Mouse (Mus musculus): ENCODE data around the gene Ift122. TPM values are rescaled to one million over a fixed set of nuclear protein-coding genes. Genes with fewer than 3 reads are reported as not detected.

Gene Ift122
- polyA plus RNA-seq, 1 experiment from 2014 or later: 25.9 TPM

DNA sequence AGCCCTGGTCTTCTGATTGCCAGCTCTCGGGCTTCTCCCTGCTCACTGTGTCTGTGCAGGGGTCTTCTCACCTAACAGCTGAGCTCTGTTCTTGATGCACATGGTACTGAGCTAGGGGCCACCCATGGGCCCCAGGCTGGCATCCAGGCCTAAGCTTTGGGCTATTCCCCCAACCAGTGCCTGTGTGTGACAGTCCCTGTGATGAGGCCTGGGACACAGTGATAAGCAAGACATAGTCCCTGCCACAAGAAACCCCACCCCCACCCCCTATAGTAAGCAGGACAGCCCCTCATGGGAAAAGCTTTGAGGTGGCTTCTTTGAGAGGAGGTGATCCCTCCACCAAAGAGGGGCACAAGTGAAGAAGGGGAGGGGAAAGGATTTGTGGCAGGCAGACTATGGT lies 65.3 kb downstream of the Ift122 start:
- no peaks in the 10 kb centered on the region for H3K9me3 ChIP-seq (ENCODE audit: control insufficient read depth, low read length)
- no peaks in the 10 kb centered on the region for H3K36me3 ChIP-seq (ENCODE audit: control insufficient read depth, insufficient read depth, low read length)
- no peak for ATAC-seq (ENCODE audit: low FRiP score)
- no peaks in the 10 kb centered on the region for H3K27me3 ChIP-seq (ENCODE audit: control insufficient read depth, insufficient read depth, low read length)
- 73% methylated on average over 1 of the region's 1 CpGs for WGBS
- no peaks in the 10 kb centered on the region for H3K4me1 ChIP-seq (ENCODE audit: control insufficient read depth, insufficient read depth, low read length)
- no peak overlapping the region for H3K4me2 ChIP-seq
- no peak for DNase-seq (ENCODE audit: low spot score, missing footprints)
- no peak overlapping the region for H3K9ac ChIP-seq (ENCODE audit: low read length)
- no peak overlapping the region for H3K4me3 ChIP-seq (ENCODE audit: low read depth, low read length)
- no peak overlapping the region for H3K27ac ChIP-seq (ENCODE audit: low read depth, low read length)

DNA sequence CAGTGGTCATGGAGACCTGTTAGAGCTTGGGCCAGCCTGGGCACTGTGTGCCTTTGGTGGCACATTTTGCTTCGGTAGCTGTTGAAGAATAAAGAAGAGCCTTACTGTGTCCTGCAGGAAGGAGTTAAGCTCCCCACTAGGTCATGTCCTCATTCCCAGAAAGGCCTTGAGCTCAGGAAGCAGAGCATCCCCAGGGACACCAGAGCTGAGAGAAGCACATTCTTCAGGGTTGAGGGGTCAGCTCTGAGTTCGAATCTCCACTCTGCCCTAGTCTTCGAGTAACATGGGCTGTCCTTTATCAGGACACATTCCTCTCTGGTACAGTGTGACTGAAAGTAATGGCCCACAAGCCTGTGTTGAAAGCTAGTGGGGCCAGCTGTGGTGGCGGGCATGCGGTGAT lies 66.6 kb downstream of the Ift122 start:
- no peak overlapping the region for H3K27ac ChIP-seq (ENCODE audit: low read depth, low read length)
- no peak overlapping the region for H3K4me2 ChIP-seq
- ATAC-seq (ENCODE audit: low FRiP score) (no peak), DNase-seq (ENCODE audit: low spot score, missing footprints) (no peak)
- H3K9ac ChIP-seq (ENCODE audit: low read length): no peak overlapping the region
- H3K27me3 ChIP-seq (ENCODE audit: control insufficient read depth, insufficient read depth, low read length): no peaks in the 10 kb centered on the region
- no peak overlapping the region for H3K4me3 ChIP-seq (ENCODE audit: low read depth, low read length)
- no peaks in the 10 kb centered on the region for H3K36me3 ChIP-seq (ENCODE audit: control insufficient read depth, insufficient read depth, low read length)
- no peaks in the 10 kb centered on the region for H3K9me3 ChIP-seq (ENCODE audit: control insufficient read depth, low read length)
- H3K4me1 ChIP-seq (ENCODE audit: control insufficient read depth, insufficient read depth, low read length): no peaks in the 10 kb centered on the region
- 84% methylated on average over 5 of the region's 5 CpGs for WGBS

DNA sequence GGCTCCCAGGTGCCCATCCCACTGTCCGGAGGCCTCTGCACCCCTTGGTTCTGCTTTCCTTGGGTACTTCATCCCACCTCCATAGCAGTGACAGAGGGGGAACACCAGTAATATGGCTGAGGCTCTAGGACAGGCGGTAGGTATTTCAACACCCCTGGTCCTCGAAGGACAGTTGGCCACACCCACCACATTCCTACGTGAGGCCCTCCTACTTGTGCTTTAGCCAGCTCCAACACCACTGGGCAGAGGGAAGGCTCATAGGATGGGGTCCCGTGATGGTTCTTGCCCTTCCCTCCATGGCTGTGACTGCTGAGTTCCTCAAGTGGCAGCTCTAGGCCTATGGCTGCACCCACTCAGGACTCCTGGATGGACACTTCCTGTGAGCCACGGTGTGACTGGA lies 71.6 kb downstream of the Ift122 start:
- Histone ChIP-seq H3K9me3 (ENCODE audit: control insufficient read depth, low read length) (no peaks in the 10 kb centered on the region), H3K36me3 (ENCODE audit: control insufficient read depth, insufficient read depth, low read length) (no peaks in the 10 kb centered on the region), H3K9ac (ENCODE audit: low read length) (no peak overlapping the region), H3K4me2 (no peak overlapping the region), H3K4me3 (ENCODE audit: low read depth, low read length) (no peak overlapping the region), H3K27me3 (ENCODE audit: control insufficient read depth, insufficient read depth, low read length) (no peaks in the 10 kb centered on the region), H3K4me1 (ENCODE audit: control insufficient read depth, insufficient read depth, low read length) (no peaks in the 10 kb centered on the region), H3K27ac (ENCODE audit: low read depth, low read length) (no peak overlapping the region)
- WGBS: 53% methylated on average over 6 of the region's 6 CpGs
- no peak for ATAC-seq (ENCODE audit: low FRiP score)
- no peak for DNase-seq (ENCODE audit: low spot score, missing footprints)

DNA sequence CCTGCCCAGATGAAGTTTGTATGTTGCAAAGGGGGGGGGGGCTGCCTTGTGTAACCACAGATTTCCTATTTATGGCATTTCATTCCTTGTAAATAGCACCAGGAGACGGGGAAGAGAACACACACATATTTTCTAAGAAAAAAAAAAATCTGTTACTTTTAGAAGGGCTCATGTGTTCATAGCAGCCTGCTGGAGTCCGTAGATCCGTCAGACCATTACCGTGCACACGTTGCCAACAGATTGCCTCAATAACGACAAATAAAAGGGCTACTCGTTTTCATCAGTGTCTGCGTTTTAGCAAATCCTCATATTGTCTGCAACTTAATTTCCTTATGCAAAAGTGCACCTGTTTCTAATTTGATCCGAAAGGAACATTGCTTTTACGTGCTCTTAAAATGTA lies 73.1 kb downstream of the Ift122 start:
- Histone ChIP-seq H3K4me3 (ENCODE audit: low read depth, low read length) (no peak overlapping the region), H3K9ac (ENCODE audit: low read length) (no peak overlapping the region), H3K27me3 (ENCODE audit: control insufficient read depth, insufficient read depth, low read length) (no peaks in the 10 kb centered on the region), H3K9me3 (ENCODE audit: control insufficient read depth, low read length) (no peaks in the 10 kb centered on the region), H3K36me3 (ENCODE audit: control insufficient read depth, insufficient read depth, low read length) (no peaks in the 10 kb centered on the region), H3K4me2 (no peak overlapping the region), H3K4me1 (ENCODE audit: control insufficient read depth, insufficient read depth, low read length) (no peaks in the 10 kb centered on the region), H3K27ac (ENCODE audit: low read depth, low read length) (no peak overlapping the region)
- 89% methylated on average over 10 of the region's 10 CpGs for WGBS
- ATAC-seq (ENCODE audit: low FRiP score) (no peak), DNase-seq (ENCODE audit: low spot score, missing footprints) (no peak)

DNA sequence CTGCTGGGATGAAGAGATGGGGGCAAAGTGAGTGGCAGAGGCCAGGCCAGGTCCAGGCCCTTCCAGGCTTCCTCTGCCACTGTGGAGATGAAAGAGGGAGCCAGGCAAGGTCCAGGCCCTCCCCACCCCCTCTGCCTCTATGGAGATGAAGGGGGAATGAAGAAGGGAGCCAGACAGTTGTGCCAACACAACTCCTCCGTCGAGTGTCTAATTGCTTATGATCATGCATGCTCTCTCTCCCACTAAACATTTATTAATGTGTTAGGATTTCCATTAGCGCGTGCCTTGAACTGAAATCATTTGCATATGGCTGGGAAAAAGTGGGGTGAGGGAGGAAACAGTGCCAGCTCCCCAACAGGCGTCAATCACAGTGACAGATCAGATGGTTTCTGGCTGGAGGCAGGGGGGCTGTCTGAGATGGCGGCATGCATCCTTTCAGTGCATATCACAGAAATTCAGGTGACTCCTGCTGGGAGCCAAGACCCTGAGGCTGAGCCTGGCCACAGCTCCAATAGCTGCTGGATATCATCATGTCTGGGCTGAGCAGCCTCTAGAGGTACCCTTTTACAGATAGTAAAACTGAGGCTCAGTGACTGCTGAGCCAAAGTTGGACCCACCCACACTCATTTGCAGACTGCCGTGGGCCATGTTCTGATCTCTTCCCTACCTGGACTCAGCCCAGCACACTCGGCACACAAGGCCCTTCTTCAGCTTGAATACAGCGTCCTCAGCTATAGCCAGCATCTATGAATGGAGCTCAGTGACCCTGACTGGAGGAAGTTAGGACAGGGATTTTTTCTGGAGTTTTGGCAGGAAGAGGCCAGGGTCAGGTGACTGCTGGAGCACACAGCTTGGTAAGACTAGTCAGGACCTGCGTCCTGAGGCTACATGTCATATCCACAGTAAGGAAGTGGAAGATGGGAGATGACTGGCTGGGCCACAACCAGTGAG lies 74.3 kb downstream of the Ift122 start:
- H3K36me3 ChIP-seq (ENCODE audit: control insufficient read depth, insufficient read depth, low read length): no peaks in the 10 kb centered on the region
- H3K9ac ChIP-seq (ENCODE audit: low read length): no peak overlapping the region
- H3K27me3 ChIP-seq (ENCODE audit: control insufficient read depth, insufficient read depth, low read length): no peaks in the 10 kb centered on the region
- H3K9me3 ChIP-seq (ENCODE audit: control insufficient read depth, low read length): no peaks in the 10 kb centered on the region
- no peak for DNase-seq (ENCODE audit: low spot score, missing footprints)
- no peak overlapping the region for H3K4me3 ChIP-seq (ENCODE audit: low read depth, low read length)
- H3K4me1 ChIP-seq (ENCODE audit: control insufficient read depth, insufficient read depth, low read length): no peaks in the 10 kb centered on the region
- no peak for ATAC-seq (ENCODE audit: low FRiP score)
- no peak overlapping the region for H3K4me2 ChIP-seq
- WGBS: 81% methylated on average over 10 of the region's 10 CpGs
- no peak overlapping the region for H3K27ac ChIP-seq (ENCODE audit: low read depth, low read length)

- Histone ChIP-seq H3K9ac (ENCODE audit: low read length) (no peak overlapping the region), H3K4me3 (ENCODE audit: low read depth, low read length) (no peak overlapping the region), H3K4me1 (ENCODE audit: control insufficient read depth, insufficient read depth, low read length) (no peaks in the 10 kb centered on the region), H3K4me2 (no peak overlapping the region), H3K9me3 (ENCODE audit: control insufficient read depth, low read length) (no peaks in the 10 kb centered on the region), H3K27me3 (ENCODE audit: control insufficient read depth, insufficient read depth, low read length) (no peaks in the 10 kb centered on the region), H3K27ac (ENCODE audit: low read depth, low read length) (no peak overlapping the region), H3K36me3 (ENCODE audit: control insufficient read depth, insufficient read depth, low read length) (no peaks in the 10 kb centered on the region)
- 70% methylated on average over 5 of the region's 5 CpGs for WGBS
- ATAC-seq (ENCODE audit: low FRiP score) (no peak), DNase-seq (ENCODE audit: low spot score, missing footprints) (no peak)
Measured at GRCm38 (mm10) chr6:115930018-115930417, 76.7 kb downstream of the Ift122 start.

GRCm38 (mm10) chr6:115931639-115932038 lies 78.4 kb downstream of the Ift122 start, which contains the start of gene Rho:
TSS of gene Rho (plus strand) at chr6:115931748.
- ATAC-seq (ENCODE audit: low FRiP score) (no peak), DNase-seq (ENCODE audit: low spot score, missing footprints) (no peak)
- no peak within 1 kb of the TSS for H3K9ac ChIP-seq (ENCODE audit: low read length)
- WGBS: 89% methylated on average over 14 of the region's 14 CpGs
- H3K4me2 ChIP-seq: no peak within 1 kb of the TSS
- no peaks in the 10 kb centered on the region for H3K27me3 ChIP-seq (ENCODE audit: control insufficient read depth, insufficient read depth, low read length)
- no peak within 1 kb of the TSS for H3K27ac ChIP-seq (ENCODE audit: low read depth, low read length)
- no peaks in the 10 kb centered on the region for H3K4me1 ChIP-seq (ENCODE audit: control insufficient read depth, insufficient read depth, low read length)
- H3K36me3 ChIP-seq (ENCODE audit: control insufficient read depth, insufficient read depth, low read length): no peaks in the 10 kb centered on the region
- H3K4me3 ChIP-seq (ENCODE audit: low read depth, low read length): no peak within 1 kb of the TSS
- no peaks in the 10 kb centered on the region for H3K9me3 ChIP-seq (ENCODE audit: control insufficient read depth, low read length)

- no peak for DNase-seq (ENCODE audit: low spot score, missing footprints)
- H3K9ac ChIP-seq (ENCODE audit: low read length): no peak overlapping the region
- H3K27me3 ChIP-seq (ENCODE audit: control insufficient read depth, insufficient read depth, low read length): no peaks in the 10 kb centered on the region
- WGBS: 83% methylated on average over 3 of the region's 3 CpGs
- no peaks in the 10 kb centered on the region for H3K9me3 ChIP-seq (ENCODE audit: control insufficient read depth, low read length)
- no peak overlapping the region for H3K4me2 ChIP-seq
- H3K4me1 ChIP-seq (ENCODE audit: control insufficient read depth, insufficient read depth, low read length): no peaks in the 10 kb centered on the region
- no peak overlapping the region for H3K27ac ChIP-seq (ENCODE audit: low read depth, low read length)
- H3K36me3 ChIP-seq (ENCODE audit: control insufficient read depth, insufficient read depth, low read length): no peaks in the 10 kb centered on the region
- no peak for ATAC-seq (ENCODE audit: low FRiP score)
- no peak overlapping the region for H3K4me3 ChIP-seq (ENCODE audit: low read depth, low read length)
Measured at GRCm38 (mm10) chr6:115932391-115932790, 79.1 kb downstream of the Ift122 start.

DNA sequence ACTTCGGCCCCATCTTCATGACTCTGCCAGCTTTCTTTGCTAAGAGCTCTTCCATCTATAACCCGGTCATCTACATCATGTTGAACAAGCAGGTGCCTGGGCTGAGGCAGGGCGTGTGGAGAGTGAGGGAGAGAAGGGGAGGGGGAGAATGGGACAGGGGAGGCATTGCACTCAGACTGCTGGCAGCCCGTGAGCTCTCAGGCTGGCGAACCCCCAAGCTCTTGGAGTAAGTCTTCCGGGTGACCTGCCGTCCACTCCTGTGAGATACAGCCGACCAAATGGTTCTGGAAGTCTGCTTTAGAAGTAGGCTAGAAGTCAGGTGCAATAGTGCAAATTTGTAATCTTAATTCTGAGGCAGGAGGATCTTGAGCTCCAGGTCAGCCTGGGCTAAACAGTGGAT lies 82.3 kb downstream of the Ift122 start:
- no peaks in the 10 kb centered on the region for H3K27me3 ChIP-seq (ENCODE audit: control insufficient read depth, insufficient read depth, low read length)
- no peak overlapping the region for H3K9ac ChIP-seq (ENCODE audit: low read length)
- H3K4me3 ChIP-seq (ENCODE audit: low read depth, low read length): no peak overlapping the region
- no peaks in the 10 kb centered on the region for H3K4me1 ChIP-seq (ENCODE audit: control insufficient read depth, insufficient read depth, low read length)
- H3K9me3 ChIP-seq (ENCODE audit: control insufficient read depth, low read length): no peaks in the 10 kb centered on the region; the same call in 1 of the 2 replicates
- WGBS: 90% methylated on average over 8 of the region's 8 CpGs
- ATAC-seq (ENCODE audit: low FRiP score) (no peak), DNase-seq (ENCODE audit: low spot score, missing footprints) (no peak)
- H3K4me2 ChIP-seq: no peak overlapping the region
- H3K27ac ChIP-seq (ENCODE audit: low read depth, low read length): no peak overlapping the region
- H3K36me3 ChIP-seq (ENCODE audit: control insufficient read depth, insufficient read depth, low read length): no peaks in the 10 kb centered on the region
